Mouse (Mus musculus): ENCODE data around the gene Rundc3a. TPM values are rescaled to one million over a fixed set of nuclear protein-coding genes. Genes with fewer than 3 reads are reported as not detected.
A peak's percentile ranks its signal among the peaks of the same experiment; 100 is the strongest.
"Not testable (repeated sequence)": the region's sequence is repeated elsewhere in the genome, so short reads cannot be mapped to it uniquely, and the experiment has no call there.

The Rundc3a gene
- total RNA-seq, 2 experiments from 2014 or later: 59.3 to 61.2 TPM

DNA sequence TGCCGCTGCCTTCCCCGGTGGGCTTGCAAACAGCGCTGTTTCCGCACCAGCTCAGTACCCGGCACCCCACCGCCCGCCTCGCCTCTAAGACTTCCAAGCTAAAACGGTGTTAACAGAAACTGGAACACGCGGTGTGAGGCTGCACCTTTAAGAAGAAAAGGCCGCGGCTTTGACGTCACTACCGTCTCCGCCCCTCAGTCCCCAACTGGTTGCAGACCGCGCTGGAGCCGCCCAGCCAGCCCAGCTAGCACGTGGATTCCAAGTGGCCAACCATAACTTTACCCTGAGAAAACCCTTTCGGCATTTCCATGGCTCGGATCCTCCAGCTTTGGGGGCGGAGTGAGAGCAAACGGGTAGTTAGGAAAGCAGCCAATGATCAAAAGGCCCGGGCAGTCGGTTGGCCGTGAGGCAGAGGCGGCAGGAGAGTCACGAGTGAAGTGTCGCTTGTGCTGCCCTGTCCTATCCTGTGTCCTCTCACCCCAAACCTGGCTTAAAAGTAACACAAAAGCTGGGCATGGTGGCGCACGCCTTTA, 15.2 kb downstream of the Rundc3a start:
- DNase-seq (ENCODE audit: low spot score in 2 of 2): peak; percentile 79 to 92

DNA sequence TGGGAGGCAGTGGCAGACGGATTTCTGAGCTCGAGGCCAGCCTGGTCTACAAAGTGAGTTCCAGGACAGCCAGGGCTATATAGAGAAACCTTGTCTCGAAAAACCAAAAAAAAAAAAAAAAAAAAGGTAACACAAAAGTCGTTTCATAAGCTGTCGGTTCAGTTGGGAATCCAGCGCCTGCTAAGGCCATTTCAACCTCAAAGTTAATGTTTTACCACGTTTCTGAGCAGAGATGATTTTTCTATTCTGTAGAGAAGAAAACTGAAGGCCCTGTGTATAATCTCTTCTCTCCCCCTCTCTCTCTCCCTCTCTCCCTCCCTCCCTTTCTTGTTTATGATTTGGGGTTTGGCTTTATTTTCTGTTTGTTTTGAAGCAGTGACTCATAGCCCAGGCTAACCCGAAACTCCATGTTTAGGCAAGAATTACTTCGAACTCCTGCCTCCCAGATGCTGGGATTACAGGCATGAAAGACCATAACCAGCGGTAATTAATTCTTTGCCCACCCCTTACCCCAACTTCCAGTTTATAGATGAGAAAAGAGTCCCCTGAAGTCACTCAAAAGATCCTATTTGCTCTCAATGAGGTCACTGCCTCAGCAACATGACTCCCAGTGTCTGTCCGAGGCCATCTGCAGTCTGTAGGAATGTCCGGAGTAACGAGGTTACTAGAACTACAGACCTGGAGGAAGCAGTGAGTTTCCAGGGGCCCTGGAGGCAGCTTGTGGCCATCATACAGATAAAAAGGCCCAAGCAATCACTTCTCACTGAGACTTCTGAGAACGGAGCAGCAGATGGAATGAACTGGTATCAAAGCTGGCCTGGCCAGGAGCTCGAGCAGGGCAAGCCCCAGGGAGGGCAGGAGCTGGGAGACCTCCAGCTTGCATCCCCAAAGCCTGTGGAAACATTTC, 15.9 kb downstream of the Rundc3a start:
- no peak for DNase-seq (ENCODE audit: low spot score in 2 of 2)

DNA sequence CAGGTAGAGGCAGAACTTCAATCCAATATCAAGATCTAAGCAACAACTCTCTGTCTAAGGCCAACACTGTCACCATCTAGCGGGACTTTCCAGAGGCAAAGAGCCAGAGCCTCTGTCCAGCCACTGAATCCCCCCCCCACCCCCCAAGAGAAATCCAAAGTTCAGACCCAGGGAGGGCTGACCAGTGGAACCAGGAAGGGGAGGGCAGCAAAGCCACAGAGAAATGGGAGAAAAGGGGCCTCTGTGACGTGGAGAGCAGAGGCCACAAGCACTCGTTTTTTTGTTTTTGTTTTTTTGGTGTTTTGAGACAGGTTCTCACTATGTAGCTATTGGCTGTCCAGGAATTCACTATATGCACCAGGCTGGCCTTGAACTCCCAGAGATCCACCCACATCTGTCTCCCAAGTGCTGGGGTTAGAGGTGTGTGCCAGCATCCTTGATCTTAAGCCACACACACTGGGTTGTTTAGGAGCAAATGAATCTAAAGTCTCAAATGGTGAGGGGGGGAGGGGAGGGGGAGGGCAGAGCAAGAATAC, 16.7 kb downstream of the Rundc3a start:
- DNase-seq (ENCODE audit: low spot score in 2 of 2): no peak

DNA sequence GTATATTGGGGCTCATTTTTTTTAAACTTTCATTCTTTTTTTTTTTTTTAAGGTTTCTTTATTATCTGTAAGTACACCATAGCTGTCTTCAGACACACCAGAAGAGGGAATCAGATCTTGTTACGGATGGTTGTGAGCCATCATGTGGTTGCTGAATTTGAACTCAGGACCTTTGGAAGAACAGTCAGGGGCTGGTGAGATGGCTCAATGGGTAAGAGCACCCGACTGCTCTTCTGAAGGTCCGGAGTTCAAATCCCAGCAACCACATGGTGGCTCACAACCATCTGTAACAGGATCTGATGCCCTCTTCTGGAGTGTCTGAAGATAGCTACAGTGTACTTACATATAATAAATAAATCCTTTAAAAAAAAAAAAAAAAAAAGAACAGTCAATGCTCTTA, 17.1 kb downstream of the Rundc3a start:
- DNase-seq (ENCODE audit: low spot score in 2 of 2): not testable (repeated sequence)

DNA sequence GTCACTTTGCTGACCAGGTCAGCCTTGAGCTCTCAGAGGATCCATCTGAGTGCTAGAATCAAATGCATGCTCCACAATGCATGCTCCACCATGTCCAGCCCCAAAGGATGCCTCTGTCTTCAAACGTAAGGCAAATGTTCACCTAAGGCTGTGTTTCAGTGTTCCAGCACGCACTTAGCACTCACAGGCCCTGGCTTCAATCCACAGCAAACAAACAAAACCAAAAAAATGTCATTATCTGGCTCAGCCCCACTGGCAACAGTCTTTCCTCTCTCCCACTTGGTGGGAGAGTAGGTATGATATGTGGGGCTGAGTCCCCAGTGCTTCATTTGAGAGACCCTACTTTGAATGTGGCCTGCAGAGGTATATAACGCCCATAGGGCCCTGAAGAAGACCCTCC, 17.9 kb downstream of the Rundc3a start:
- no peak for DNase-seq (ENCODE audit: low spot score in 2 of 2)

DNA sequence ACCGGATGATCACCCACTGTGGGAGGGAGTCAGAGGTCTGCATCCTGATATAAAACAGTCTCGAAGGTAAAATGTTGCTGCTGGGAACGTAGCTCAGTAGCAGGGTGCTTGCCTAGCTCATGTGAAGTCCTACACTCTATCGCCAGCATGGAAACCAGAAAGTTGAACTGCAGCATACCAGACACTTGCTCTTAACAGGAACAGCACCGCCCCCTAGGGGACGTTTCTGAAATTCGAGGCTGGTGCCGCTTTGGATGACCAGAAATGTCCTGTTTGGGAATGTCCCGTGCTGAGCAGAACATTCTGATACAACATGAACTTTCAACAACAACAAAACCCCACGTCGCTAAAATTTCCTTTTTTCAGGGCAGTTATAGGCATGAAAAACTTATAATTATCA, 18.5 kb downstream of the Rundc3a start:
- peak; percentile 85 to 89 for DNase-seq (ENCODE audit: low spot score in 2 of 2)

DNA sequence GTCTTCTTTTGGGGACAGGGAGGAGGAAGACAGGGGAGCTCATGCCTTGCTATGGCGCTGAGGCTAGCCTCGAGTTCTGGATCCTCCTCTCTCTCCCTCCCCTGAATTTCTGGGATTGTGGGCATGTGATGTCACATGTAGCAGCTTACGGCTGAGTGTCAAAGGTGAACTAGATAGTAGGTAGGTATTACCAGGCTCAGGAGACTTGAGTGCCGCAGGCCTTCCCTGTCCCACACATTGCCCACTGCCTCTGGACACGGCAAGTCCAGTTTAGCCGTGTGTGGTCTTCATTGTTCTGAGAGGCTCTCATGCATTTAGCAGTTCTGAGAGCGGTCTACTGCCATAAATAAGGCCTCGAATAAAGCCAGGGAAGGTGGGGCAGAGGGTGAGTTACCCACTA, 19.9 kb downstream of the Rundc3a start:
- no peak for DNase-seq (ENCODE audit: low spot score in 2 of 2)

DNA sequence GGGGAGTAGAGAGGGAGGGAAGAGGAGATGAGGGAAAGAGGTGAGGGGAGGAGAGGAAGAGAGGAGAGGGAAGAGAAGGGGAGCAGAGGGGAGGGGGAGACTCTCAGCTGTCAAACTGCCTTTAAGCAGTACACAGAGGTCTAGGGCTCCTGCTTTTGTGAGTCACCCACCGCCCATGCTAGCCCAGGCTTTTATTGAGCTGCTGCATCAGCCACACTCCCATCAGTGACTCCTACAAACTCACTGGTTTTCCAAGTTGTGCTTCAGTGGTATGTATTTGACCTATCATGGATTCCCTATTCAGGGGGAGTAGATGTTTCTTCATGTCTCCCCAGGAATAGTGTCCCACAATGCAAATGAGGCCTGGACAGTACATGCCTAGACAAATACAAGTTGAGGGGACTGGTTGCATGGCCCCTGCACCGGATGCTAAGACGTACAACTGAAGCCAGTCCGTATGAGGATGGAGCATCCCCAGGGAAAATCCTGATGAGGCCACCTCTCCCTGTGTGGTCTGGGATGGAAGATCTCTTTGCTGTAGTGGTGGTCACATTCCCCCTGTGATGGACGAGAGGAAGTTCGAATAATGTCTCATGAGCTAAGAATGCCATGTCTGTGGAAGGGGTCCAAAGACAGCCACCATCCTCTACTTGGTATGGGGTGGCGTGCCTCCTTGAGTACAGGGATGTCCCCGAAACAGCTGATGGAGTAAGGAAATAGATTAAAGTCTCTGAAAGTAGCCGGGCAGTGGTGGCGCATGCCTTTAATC, 22.0 kb downstream of the Rundc3a start:
- no peak for DNase-seq (ENCODE audit: low spot score in 2 of 2)

DNA sequence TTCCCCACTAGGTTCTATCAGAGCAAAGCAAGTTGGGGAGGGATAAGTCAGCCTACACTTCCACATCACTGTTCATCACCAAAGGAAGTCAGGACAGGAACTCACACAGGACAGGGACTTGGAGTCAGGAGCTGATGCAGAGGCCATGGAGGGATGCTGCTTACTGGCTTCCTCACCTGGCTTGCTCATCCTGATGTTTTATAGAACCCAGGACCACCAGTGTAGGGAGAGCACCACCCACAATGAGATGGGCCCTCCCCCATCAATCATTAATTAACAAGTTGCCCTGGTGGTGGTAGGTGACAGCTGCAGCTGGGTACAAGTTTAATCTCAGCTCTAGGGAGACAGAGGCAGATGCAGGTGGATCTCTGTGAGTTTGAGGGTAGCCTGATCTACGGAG, 24.0 kb downstream of the Rundc3a start:
- DNase-seq (ENCODE audit: low spot score in 2 of 2): no peak

DNA sequence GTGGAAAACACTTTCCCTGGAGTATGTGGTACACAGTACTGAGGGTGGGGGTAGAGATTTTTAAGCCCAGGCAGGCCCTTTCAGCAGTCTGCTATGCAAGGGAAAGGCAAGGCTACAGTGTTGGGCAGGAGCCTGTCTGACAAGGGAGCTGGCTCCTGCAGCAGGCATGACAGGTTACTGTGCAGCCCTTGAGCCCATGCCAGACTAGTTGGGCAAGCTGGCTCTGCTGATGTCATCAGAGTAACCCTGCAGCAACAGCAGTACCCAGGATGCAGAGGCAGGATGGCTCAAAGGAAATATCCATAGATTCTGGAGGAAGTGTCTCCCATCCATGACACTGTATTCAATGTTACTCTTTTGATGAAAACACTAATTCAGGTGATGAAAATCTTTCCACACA, 25.7 kb downstream of the Rundc3a start:
- no peak for DNase-seq (ENCODE audit: low spot score in 2 of 2)

DNA sequence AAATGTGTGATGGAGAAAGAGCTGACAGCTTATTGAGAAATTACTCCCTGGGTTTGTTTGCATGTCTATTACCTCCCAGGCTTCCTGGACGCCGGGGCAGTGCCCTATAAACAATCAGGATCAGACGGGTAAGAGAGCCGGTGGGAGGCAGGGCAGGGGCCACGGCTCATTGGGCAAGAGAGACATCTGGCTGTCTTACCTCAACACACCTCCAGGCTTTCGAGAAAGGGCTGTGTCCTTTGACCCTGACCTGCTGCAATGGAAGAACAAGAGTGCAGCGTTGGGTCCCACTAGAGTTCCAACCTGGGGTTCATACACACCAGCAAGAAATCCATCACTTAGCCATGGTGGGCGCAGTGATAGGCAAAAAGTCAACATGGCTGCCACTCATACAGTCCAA, 28.4 kb downstream of the Rundc3a start:
- DNase-seq (ENCODE audit: low spot score in 2 of 2): no peak

DNA sequence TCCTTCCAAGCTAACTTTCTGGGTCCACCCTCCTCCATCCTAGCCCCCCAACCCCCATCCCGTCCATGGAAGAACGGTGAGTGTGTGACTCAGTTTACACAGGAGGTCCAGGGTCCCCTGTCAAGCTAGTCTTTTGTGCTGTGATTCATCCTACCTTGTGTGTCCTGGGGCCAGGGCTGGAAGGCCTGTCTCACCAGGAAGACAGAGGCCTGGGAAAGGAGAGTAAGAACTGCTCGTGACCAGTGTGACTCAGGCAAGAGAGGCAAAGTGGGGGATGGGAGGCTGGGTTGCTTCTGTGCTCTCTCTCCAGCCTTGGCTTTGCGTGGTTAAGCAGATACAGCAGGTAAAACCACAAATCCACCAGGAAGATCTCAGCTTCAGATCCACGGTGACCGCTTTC, 31.5 kb downstream of the Rundc3a start:
- no peak for DNase-seq (ENCODE audit: low spot score in 2 of 2)

DNA sequence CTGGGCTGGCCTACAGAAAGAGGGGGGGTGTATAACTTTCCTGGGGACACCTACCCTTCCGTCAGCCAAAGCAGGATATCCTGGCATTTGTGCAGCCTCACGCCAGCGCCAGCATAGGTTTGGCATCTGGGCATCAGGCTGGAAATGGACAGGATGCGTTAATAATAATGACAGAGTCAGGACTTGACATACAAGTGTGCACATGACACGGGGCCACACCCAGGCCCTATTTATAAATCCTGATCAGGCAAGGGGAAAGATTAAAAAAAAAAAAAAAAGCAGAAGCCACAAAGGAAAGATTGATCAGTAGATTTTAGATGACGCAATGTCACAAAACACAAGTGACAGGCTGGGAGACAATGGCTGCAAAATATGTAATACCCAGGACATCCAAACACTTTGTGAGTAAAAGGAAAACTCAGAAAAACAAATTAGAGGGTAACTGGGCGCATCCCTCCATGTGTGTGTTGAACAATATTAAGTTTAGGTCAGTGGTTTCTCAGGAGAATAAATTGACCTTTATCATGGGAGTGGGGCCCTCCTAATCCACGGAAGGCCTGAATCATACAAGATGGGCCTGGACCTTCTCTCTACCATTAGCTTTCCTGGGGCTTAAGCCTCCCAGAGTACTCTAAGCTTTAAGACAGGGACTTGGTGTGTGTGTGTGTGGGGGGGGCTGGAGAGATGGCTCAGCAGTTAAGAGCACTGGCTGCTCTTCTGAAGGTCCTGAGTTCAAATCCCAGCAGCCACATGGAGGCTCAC, 32.5 kb downstream of the Rundc3a start:
- DNase-seq (ENCODE audit: low spot score in 2 of 2): no peak

DNA sequence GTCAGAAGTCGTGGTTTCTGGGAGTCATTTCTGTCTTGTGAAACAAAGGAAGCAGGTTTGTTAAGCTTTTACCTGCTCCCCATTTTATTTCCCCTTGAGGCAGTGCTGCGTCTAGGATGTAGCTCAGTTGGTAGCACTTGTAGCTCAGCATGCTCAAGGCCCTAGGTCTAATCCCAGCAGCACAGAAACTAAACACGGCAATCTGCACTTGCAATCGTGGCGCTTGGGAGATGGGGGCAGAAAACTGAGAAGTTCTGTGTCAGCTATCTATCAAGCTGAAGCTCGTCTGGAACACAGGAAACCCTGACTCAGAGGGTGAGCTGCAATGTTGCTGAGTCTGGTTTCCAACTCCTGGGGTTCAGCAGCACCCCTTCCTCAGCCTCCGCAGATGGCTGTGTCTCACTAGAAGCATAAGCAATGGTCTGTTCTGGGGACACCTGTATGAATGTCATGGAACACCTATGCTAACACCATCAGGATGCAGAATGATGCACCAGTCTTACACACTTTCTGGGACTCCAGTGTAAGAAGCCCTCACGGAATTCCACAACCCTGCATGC, 35.9 kb downstream of the Rundc3a start:
- DNase-seq (ENCODE audit: low spot score in 2 of 2): no peak

DNA sequence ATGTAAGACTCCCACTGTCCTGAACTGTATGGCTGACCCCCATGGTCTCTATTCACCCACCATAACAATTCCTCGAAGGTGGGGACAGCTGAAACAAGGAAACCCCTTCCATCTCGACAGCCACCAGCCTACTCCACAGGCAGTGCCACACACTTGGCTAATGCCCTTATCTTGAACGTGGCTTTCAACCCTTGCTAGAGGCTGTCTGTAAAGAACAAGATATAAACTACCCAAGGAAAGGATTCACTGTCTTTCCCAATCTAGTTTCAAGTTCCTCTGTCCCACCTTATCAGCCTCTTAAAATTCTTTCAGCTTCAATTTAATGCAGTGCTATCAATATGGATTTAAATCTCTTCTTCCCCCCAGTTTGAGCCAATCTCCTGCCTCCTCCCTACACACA, 36.3 kb downstream of the Rundc3a start:
- no peak for DNase-seq (ENCODE audit: low spot score in 2 of 2)

DNA sequence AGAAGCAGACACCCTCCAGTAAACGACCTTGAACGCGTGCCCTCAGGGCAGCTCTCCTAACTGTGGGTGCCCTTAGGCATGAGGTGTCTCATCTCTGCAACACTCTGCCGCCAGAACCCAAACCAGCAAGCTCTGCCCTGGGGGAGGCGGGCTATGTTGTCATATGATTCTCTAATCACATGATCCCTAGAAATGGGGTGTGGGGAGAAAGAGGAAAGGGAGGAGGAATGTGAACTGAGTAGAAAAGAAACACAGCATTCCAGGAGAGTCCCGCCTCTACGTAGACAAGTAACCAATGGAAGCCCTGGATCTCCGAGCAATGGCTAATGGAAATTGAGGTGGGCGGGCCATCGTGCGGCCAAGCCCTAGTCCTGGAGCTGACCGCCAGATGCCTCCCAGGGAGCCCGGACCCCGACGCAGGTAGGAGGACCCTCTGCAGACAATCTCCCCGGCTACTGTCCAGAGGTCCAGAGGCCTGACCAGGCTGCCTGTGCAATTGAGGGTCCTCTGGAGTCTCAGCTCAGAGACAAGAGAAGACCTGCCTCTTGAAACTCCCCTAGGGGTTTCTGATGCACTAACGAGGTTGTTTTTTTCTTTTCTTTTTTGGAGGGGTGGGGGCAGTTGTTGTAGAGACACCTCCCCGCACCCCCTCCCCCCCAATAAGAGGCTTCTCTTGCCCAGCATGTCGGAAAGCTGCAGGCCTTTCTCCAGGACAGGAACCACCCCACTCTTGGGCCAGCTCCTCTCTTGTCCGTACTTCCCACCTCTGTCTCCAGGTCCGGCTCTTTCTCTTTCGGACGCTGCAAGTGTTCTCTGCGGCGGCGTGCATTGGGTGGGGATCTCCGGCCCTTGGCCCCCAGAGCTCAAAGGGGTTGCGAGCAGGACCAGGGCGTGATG, 37.2 kb downstream of the Rundc3a start, which contains the start of gene Grn:
Gene Grn, plus strand, starts transcription at position 195 of the 897 bp plus-strand sequence.
- peak in 1 of 2 experiments; percentile 76 for DNase-seq (ENCODE audit: low spot score in 2 of 2)

DNA sequence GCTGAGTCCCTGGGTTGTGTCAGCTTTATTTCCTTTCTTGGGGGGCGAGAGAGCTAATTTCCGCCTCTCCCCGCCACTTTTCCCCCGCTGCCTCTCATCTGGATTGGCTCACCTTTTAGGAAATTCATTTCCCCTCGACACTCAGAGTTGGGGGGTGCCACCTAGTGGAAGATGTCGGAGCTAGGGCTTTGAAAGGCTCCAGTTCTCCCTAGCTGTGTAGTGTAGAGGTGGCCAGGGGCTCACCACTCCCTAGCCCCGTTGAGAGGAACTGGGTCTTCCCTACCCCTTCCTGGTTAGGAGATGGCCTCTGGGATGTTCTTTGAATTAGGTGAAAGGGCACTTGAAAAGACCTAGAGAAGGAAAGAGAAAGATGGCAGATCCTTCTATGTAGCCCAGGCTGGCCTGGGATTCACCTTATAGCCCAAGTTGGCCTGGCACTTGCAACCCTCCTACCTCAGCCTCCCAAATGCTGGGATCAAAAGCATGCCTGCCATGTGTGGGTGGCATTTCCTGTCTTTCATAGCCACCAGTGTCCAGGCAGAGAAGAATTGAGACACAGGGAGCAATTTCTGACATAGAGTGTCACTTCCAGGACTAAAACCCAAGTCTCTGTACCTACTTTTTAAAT, 37.9 kb downstream of the Rundc3a start:
- DNase-seq (ENCODE audit: low spot score in 2 of 2): peak in 1 of 2 experiments; percentile 70

DNA sequence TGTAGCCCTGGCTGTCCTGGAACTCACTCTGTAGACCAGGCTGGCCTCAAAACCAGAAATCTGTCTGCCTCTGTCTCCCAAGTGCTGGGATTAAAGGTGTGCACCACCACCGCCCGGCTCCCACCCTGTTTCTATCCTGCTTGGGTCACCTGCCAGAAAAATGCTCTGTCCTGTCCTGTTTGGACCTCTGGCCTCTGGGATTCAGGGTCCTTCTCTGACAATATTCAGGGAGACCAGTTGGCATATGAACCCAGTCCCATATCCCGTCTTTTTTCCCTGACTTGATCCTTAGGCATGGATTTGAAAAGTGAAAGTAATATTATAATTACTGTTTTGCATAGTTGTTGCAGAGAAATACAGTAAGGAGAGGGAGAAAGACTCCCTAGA, 38.5 kb downstream of the Rundc3a start:
- DNase-seq (ENCODE audit: low spot score in 2 of 2): no peak
